Mouse (Mus musculus) heart, adult 2 months (tissue): ENCODE results near the gene H2-Ke6. TPM values are rescaled to one million over a fixed set of nuclear protein-coding genes. Genes with fewer than 3 reads are reported as not detected.

Experiments used
- DNase-seq, 2 experiments: peaks; one replicate each; pipeline ENCODE4 v3.0.0; 2021
- H3K27ac ChIP-seq: fragments of 200-600 bp; 2 replicates; pipeline ENCODE4 v1.8.1; 2022
- H3K27me3 ChIP-seq: fragments of 200-500 bp; 2 replicates; pipeline ENCODE4 v1.6.1; 2012; ENCODE audit warnings: mild to moderate bottlenecking, low read length, inconsistent platforms, mixed read lengths; ENCODE audit not compliant: control insufficient read depth, insufficient read depth
- H3K36me3 ChIP-seq: fragments of 200-500 bp; 2 replicates; pipeline ENCODE4 v1.6.1; 2012; ENCODE audit warnings: low read length, inconsistent platforms; ENCODE audit not compliant: control insufficient read depth, insufficient read depth
- H3K4me1 ChIP-seq: fragments of 200-500 bp; 2 replicates; pipeline ENCODE4 v1.6.1; 2011; ENCODE audit warnings: low read length; ENCODE audit not compliant: control insufficient read depth, insufficient read depth
- H3K4me3 ChIP-seq: fragments of 200-600 bp; 2 replicates; pipeline ENCODE4 v1.8.1; 2022
- H3K79me2 ChIP-seq: fragments of 200-500 bp; replicated peaks from 2 replicates; pipeline ENCODE4 v1.6.1; 2012; ENCODE audit warnings: mild to moderate bottlenecking, inconsistent platforms, low read length, moderate library complexity, mixed read lengths; ENCODE audit not compliant: control insufficient read depth, insufficient read depth
- H3K9ac ChIP-seq: fragments of 200-500 bp; 2 replicates; pipeline ENCODE4 v1.6.1; 2012; ENCODE audit warnings: low read depth, mild to moderate bottlenecking, control low read depth, inconsistent platforms, low read length, mixed read lengths
- CTCF ChIP-seq: fragments of 200-600 bp; IDR thresholded peaks from 2 replicates; pipeline ENCODE4 v1.8.1; 2022; ENCODE audit warnings: antibody characterized with exemption, mild to moderate bottlenecking, moderate library complexity
- EP300 ChIP-seq: fragments of 200-500 bp; IDR thresholded peaks from 2 replicates; pipeline ENCODE4 v1.6.1; 2011; ENCODE audit warnings: low read depth, low read length, control low read depth; ENCODE audit not compliant: insufficient read depth
- POLR2A ChIP-seq: fragments of 200-500 bp; IDR thresholded peaks from 2 replicates; pipeline ENCODE4 v1.6.1; 2011; ENCODE audit warnings: mild to moderate bottlenecking, low read depth, low read length, control low read depth; ENCODE audit not compliant: insufficient read depth
- WGBS: fragments of 180-500 bp; shearing (Covaris S2); methylation state at CpG from one replicate; pipeline ENCODE4 v1.1.7; 2018; 5-methylcytosine and 5-hydroxymethylcytosine counted together
- intact Hi-C: fragments of 180-260 bp; cut with DNase I; formaldehyde crosslinking; loops from one replicate; pipeline ENCODE4 v1.15.1; 2025
- microRNA-seq, 2 experiments: library from miRNA; unstranded; fragments of <30 nt; microRNA quantifications; one replicate each; pipeline ENCODE4 v1.2.0; 2021
- polyA plus RNA-seq: library from polyadenylated mRNA; depleted of rRNA; stranded (reverse); fragments of >200 nt; gene quantifications from 2 replicates; pipeline ENCODE4 v1.2.3, GENCODE M21; 2012; rRNA removed
- total RNA-seq, 2 experiments: library from RNA; stranded (reverse); gene quantifications; 2 replicates each; pipeline ENCODE4 v1.2.3; 2021

Gene H2-Ke6
- total and polyA plus RNA-seq, 3 experiments, result 91.6 to 138 (median 112) TPM

DNA sequence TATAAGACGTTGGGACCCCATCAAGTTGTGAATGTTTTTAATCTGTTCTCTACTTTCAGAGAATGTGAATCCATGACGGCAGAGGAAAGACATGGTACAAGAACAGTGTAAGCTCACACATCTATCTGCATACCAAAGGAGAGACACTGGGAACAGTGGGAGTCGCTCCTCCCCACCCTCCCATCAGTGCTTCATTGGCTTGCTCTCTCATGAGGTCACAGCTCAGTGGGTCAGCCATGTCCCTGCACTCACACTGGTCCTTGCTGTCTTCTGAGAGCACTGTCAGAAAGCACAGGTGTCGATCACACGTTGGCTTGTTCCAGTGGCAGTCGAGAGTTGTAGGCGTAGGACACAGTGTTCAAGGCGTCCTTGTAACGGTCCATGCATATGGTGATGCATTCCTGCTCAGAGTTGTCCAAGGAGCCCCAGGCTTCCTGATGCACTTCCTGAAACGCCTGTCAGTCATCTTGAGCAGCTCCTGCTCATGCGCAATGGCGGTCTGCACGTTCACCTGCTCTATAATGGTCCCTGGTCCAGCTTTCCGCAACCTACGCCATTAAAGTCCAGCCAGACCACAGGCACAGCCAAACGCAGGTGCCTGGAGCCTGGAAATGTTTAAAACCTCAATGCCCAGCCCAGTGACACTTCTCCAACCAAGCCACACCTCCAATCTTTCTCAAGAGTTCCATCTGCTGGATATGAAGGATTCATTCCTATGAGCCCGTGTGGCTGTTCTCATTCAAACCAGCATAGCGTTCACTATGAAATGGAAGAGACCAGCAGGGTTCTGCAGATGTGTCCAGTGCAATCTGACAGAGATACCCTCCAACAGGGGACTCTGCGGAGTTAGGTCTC, 47.5 kb downstream of the H2-Ke6 start:
- Histone ChIP-seq H3K27ac (peak overlapping the region; percentile 78), H3K27me3 (no peaks in the 10 kb centered on the region), H3K9ac (peak overlapping the region; percentile 20; the same call in 1 of the 2 replicates)

GRCm38 (mm10) chr17:33979512-33980050, 48.3 kb downstream of the H2-Ke6 start:
- Histone ChIP-seq H3K27ac (peak overlapping the region; percentile 81), H3K4me3 (no peak overlapping the region)
- WGBS, result 77% methylated on average over 6 of the region's 6 CpGs

More for the DNA sequence above, 47.5 kb downstream of the H2-Ke6 start:
- Histone ChIP-seq H3K4me1 (peaks cover 18% of the 10 kb centered on the region), H3K4me3 (no peak overlapping the region), H3K79me2 (no peaks in the 10 kb centered on the region), H3K36me3 (no peaks in the 10 kb centered on the region)
- no peak for TF ChIP-seq EP300
- TF ChIP-seq CTCF, result no peak
- no peak for TF ChIP-seq POLR2A
- DNase-seq, result no peak
- intact Hi-C loops, result loop anchor here (5.0 kb wide), 1 partner anchor 83 kb away; no protein-coding TSS in a partner anchor
- 72% methylated on average over 19 of the region's 19 CpGs for WGBS

DNA sequence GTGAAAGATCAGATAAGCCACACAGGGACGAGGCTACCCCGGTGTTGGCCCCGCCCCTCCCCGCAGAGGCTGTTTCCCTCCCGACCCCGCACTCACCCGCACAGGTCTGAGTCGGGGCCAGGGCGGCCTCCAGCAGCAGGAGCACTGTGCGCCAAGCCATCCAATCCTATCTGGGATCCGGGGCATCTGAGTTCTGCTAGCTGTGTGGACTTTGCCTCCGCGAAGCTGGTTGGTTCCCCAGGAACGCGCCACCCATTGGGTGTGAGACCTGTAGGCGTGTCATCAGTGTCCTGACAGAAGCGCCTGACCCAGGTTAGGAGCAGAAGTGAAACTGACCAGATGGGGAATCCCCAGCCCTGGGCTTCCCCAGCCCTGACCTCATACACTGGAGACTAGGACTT, 49.2 kb downstream of the H2-Ke6 start:
- under 1% methylated on average over 17 of the region's 17 CpGs for WGBS
- H3K9ac ChIP-seq, result peak overlapping the region; percentile 82
- intact Hi-C loops, result no loop called here
- no peaks in the 10 kb centered on the region for H3K79me2 ChIP-seq
- no peaks in the 10 kb centered on the region for H3K36me3 ChIP-seq
- no peaks in the 10 kb centered on the region for H3K27me3 ChIP-seq
- peak overlapping the region; percentile 81 for H3K27ac ChIP-seq
- H3K4me3 ChIP-seq, result peak overlapping the region; percentile 66
- no peak for TF ChIP-seq CTCF
- TF ChIP-seq EP300, result peak; percentile 57; the same call in 1 of the 2 replicates
- TF ChIP-seq POLR2A, result peak; percentile 91
- H3K4me1 ChIP-seq, result peaks cover 18% of the 10 kb centered on the region
- peak; percentile 84 to 91 for DNase-seq

More at GRCm38 (mm10) chr17:33979512-33980050, 48.3 kb downstream of the H2-Ke6 start:
- no peak for DNase-seq
- peaks cover 18% of the 10 kb centered on the region for H3K4me1 ChIP-seq
- no peak overlapping the region for H3K9ac ChIP-seq
- H3K79me2 ChIP-seq, result no peaks in the 10 kb centered on the region
- intact Hi-C loops, result loop anchor here (5.0 kb wide), 1 partner anchor 82 kb away; no protein-coding TSS in a partner anchor
- TF ChIP-seq EP300 (no peak), CTCF (no peak), POLR2A (no peak)
- H3K36me3 ChIP-seq, result no peaks in the 10 kb centered on the region
- no peaks in the 10 kb centered on the region for H3K27me3 ChIP-seq

GRCm38 (mm10) chr17:33977861-33978557, 49.9 kb downstream of the H2-Ke6 start:
- DNase-seq, result no peak
- H3K27me3 ChIP-seq, result no peaks in the 10 kb centered on the region
- no peaks in the 10 kb centered on the region for H3K36me3 ChIP-seq
- TF ChIP-seq CTCF (no peak), POLR2A (no peak), EP300 (no peak)
- H3K4me3 ChIP-seq, result peak overlapping the region; percentile 66
- H3K4me1 ChIP-seq, result peaks cover 18% of the 10 kb centered on the region
- intact Hi-C loops, result no loop called here
- H3K79me2 ChIP-seq, result no peaks in the 10 kb centered on the region
- H3K9ac ChIP-seq, result peak overlapping the region; percentile 82
- peak overlapping the region; percentile 81 for H3K27ac ChIP-seq
- WGBS, result 2% methylated on average over 57 of the region's 57 CpGs

Small RNA genes within 50 kb of the gene (microRNA-seq; reads per million reads assigned to microRNA genes)
- 0 to 0.39 reads per million in 2 experiments for gene Mir219a-1
- gene Mir219c, result 0 reads per million in 2 experiments

Other genes starting within 250 kb of the H2-Ke6 start
Only the 30 nearest of the 33 such genes appear.
- gene Rps28, start 203.5 kb downstream of the H2-Ke6 start, total RNA-seq, result 100 to 1,000 TPM; 683 to 757 TPM
- 329 and 480 TPM in 2 replicates for gene Rps28, start 203.5 kb downstream of the H2-Ke6 start, polyA plus RNA-seq
- gene Ndufa7, start 203.5 kb downstream of the H2-Ke6 start, total RNA-seq, result 100 to 1,000 TPM; 609 to 707 TPM
- 755 and 759 TPM in 2 replicates for gene Ndufa7, start 203.5 kb downstream of the H2-Ke6 start, polyA plus RNA-seq
- 10 to 100 TPM; 27.8 to 34.3 TPM for gene Cd320, start 185.0 kb downstream of the H2-Ke6 start, total RNA-seq
- 36.1 and 46.9 TPM in 2 replicates for gene Cd320, start 185.0 kb downstream of the H2-Ke6 start, polyA plus RNA-seq
- not detected for gene Gm7029, start 154.2 kb downstream of the H2-Ke6 start, total RNA-seq
- not detected in 2 replicates for gene Gm7029, start 154.2 kb downstream of the H2-Ke6 start, polyA plus RNA-seq
- under 1 TPM; 0.57 to 0.66 TPM for gene Kifc1, start 137.4 kb downstream of the H2-Ke6 start, total RNA-seq
- gene Kifc1, start 137.4 kb downstream of the H2-Ke6 start, polyA plus RNA-seq, result 0.59 and 0.94 TPM in 2 replicates
- not detected for gene Platr17, start 122.9 kb downstream of the H2-Ke6 start, total RNA-seq
- gene Platr17, start 122.9 kb downstream of the H2-Ke6 start, polyA plus RNA-seq, result not detected in 2 replicates
- 10 to 100 TPM; 11.5 to 16.4 TPM for gene Daxx, start 118.6 kb downstream of the H2-Ke6 start, total RNA-seq
- gene Daxx, start 118.6 kb downstream of the H2-Ke6 start, polyA plus RNA-seq, result 18.5 and 20.5 TPM in 2 replicates
- 100 to 1,000 TPM in 1 of 2 experiments, 10 to 100 TPM in 1; 98.9 to 124 TPM for gene Tapbp, start 112.2 kb downstream of the H2-Ke6 start, total RNA-seq
- gene Tapbp, start 112.2 kb downstream of the H2-Ke6 start, polyA plus RNA-seq, result 62.5 and 75.7 TPM in 2 replicates
- 10 to 100 TPM; 13.7 to 18.8 TPM for gene Zbtb22, start 112.2 kb downstream of the H2-Ke6 start, total RNA-seq
- 24.6 and 26.8 TPM in 2 replicates for gene Zbtb22, start 112.2 kb downstream of the H2-Ke6 start, polyA plus RNA-seq
- gene Rgl2, start 98.5 kb downstream of the H2-Ke6 start, total RNA-seq, result 10 to 100 TPM; 33.2 to 36.0 TPM
- 89.1 and 101 TPM in 2 replicates for gene Rgl2, start 98.5 kb downstream of the H2-Ke6 start, polyA plus RNA-seq
- gene Pfdn6, start 87.7 kb downstream of the H2-Ke6 start, total RNA-seq, result 10 to 100 TPM; 77.7 to 81.0 TPM
- 28.0 and 29.6 TPM in 2 replicates for gene Pfdn6, start 87.7 kb downstream of the H2-Ke6 start, polyA plus RNA-seq
- 10 to 100 TPM in 1 of 2 experiments, 1 to 10 TPM in 1; 8.8 to 10.0 TPM for gene Wdr46, start 87.4 kb downstream of the H2-Ke6 start, total RNA-seq
- gene Wdr46, start 87.4 kb downstream of the H2-Ke6 start, polyA plus RNA-seq, result 8.7 and 9.1 TPM in 2 replicates
- gene B3galt4, start 76.6 kb downstream of the H2-Ke6 start, total RNA-seq, result 1 to 10 TPM; 1.8 to 1.9 TPM
- gene B3galt4, start 76.6 kb downstream of the H2-Ke6 start, polyA plus RNA-seq, result 2.4 and 3.4 TPM in 2 replicates
- gene Vps52, start 72.2 kb downstream of the H2-Ke6 start, total RNA-seq, result 10 to 100 TPM; 38.1 to 39.1 TPM
- gene Vps52, start 72.2 kb downstream of the H2-Ke6 start, polyA plus RNA-seq, result 47.8 and 56.4 TPM in 2 replicates
- 100 to 1,000 TPM; 364 to 420 TPM for gene Rps18, start 72.1 kb downstream of the H2-Ke6 start, total RNA-seq
- gene Rps18, start 72.1 kb downstream of the H2-Ke6 start, polyA plus RNA-seq, result 180 and 194 TPM in 2 replicates
- 100 to 1,000 TPM; 103 to 117 TPM for gene H2-K1, start 27.7 kb downstream of the H2-Ke6 start, total RNA-seq
- gene H2-K1, start 27.7 kb downstream of the H2-Ke6 start, polyA plus RNA-seq, result 655 and 1,075 TPM in 2 replicates
- 10 to 100 TPM; 13.0 to 13.1 TPM for gene Ring1, start 3.4 kb downstream of the H2-Ke6 start, total RNA-seq
- gene Ring1, start 3.4 kb downstream of the H2-Ke6 start, polyA plus RNA-seq, result 18.6 and 20.8 TPM in 2 replicates
- gene Slc39a7, start 3.6 kb upstream of the H2-Ke6 start, total RNA-seq, result 10 to 100 TPM; 76.0 to 79.8 TPM
- 64.0 and 72.5 TPM in 2 replicates for gene Slc39a7, start 3.6 kb upstream of the H2-Ke6 start, polyA plus RNA-seq
- gene Rxrb, start 3.8 kb upstream of the H2-Ke6 start, total RNA-seq, result 10 to 100 TPM; 39.1 to 42.4 TPM
- 38.8 and 41.3 TPM in 2 replicates for gene Rxrb, start 3.8 kb upstream of the H2-Ke6 start, polyA plus RNA-seq
- gene Col11a2, start 11.4 kb upstream of the H2-Ke6 start, total RNA-seq, result 1 to 10 TPM in 1 of 2 experiments, under 1 TPM in 1; 0.89 to 1.8 TPM
- gene Col11a2, start 11.4 kb upstream of the H2-Ke6 start, polyA plus RNA-seq, result 0.98 and 1.7 TPM in 2 replicates
- under 1 TPM; 0.20 to 0.29 TPM for gene H2-Oa, start 64.3 kb upstream of the H2-Ke6 start, total RNA-seq
- gene H2-Oa, start 64.3 kb upstream of the H2-Ke6 start, polyA plus RNA-seq, result 0.79 and 3.2 TPM in 2 replicates
- 1 to 10 TPM; 4.0 to 7.5 TPM for gene H2-DMa, start 91.5 kb upstream of the H2-Ke6 start, total RNA-seq
- gene H2-DMa, start 91.5 kb upstream of the H2-Ke6 start, polyA plus RNA-seq, result 12.2 and 21.3 TPM in 2 replicates
- 10 to 100 TPM; 67.6 to 71.1 TPM for gene Brd2, start 94.6 kb upstream of the H2-Ke6 start, total RNA-seq
- 78.9 and 118 TPM in 2 replicates for gene Brd2, start 94.6 kb upstream of the H2-Ke6 start, polyA plus RNA-seq
- 1 to 10 TPM; 2.1 to 2.3 TPM for gene H2-DMb2, start 115.2 kb upstream of the H2-Ke6 start, total RNA-seq
- gene H2-DMb2, start 115.2 kb upstream of the H2-Ke6 start, polyA plus RNA-seq, result 2.3 and 7.6 TPM in 2 replicates
- gene H2-DMb1, start 125.0 kb upstream of the H2-Ke6 start, total RNA-seq, result 1 to 10 TPM; 1.6 to 2.2 TPM
- 8.9 and 19.1 TPM in 2 replicates for gene H2-DMb1, start 125.0 kb upstream of the H2-Ke6 start, polyA plus RNA-seq
- gene Tap1, start 159.5 kb upstream of the H2-Ke6 start, total RNA-seq, result 1 to 10 TPM; 3.4 to 7.2 TPM
- 10.9 and 11.7 TPM in 2 replicates for gene Tap1, start 159.5 kb upstream of the H2-Ke6 start, polyA plus RNA-seq
- gene Psmb9, start 159.7 kb upstream of the H2-Ke6 start, total RNA-seq, result 10 to 100 TPM in 1 of 2 experiments, 1 to 10 TPM in 1; 6.9 to 13.5 TPM
- 16.0 and 20.5 TPM in 2 replicates for gene Psmb9, start 159.7 kb upstream of the H2-Ke6 start, polyA plus RNA-seq
- gene Psmb8, start 169.7 kb upstream of the H2-Ke6 start, total RNA-seq, result 10 to 100 TPM; 12.3 to 18.9 TPM
- gene Psmb8, start 169.7 kb upstream of the H2-Ke6 start, polyA plus RNA-seq, result 33.5 and 44.2 TPM in 2 replicates
- gene Tap2, start 175.5 kb upstream of the H2-Ke6 start, total RNA-seq, result 10 to 100 TPM; 26.1 to 31.2 TPM
- gene Tap2, start 175.5 kb upstream of the H2-Ke6 start, polyA plus RNA-seq, result 25.0 and 26.5 TPM in 2 replicates
- gene H2-Ob, start 210.8 kb upstream of the H2-Ke6 start, total RNA-seq, result 1 to 10 TPM in 1 of 2 experiments, under 1 TPM in 1; 0.55 to 1.0 TPM
- gene H2-Ob, start 210.8 kb upstream of the H2-Ke6 start, polyA plus RNA-seq, result 3.5 and 6.2 TPM in 2 replicates